Comparison of ENCODE assay signal across 22 mouse cellular contexts in genomic region chrX:13500284-13500683, GRCm38 (mm10). TPM values are rescaled to one million over a fixed set of nuclear protein-coding genes. Genes with fewer than 3 reads are reported as not detected.
"Had no signal": no experiment of that assay in that cellular context is flagged by ENCODE, and none has a peak within 500 bp of the region (broad histone marks: within the 10 kb centered on the region; RNA-seq: fewer than 3 reads in every experiment).

No protein-coding gene starts in this region.

- H3K27me3 ChIP-seq: liver, embryonic 15.5 days; lung, embryonic 15.5 days; neural tube, embryonic 12.5 days had no signal

- ATAC-seq: liver, postnatal 0 days; lung, postnatal 0 days; midbrain, embryonic 16.5 days had no signal

- H3K9ac ChIP-seq: liver, embryonic 15.5 days; liver, postnatal 0 days; lung, embryonic 15.5 days; midbrain, embryonic 12.5 days; neural tube, embryonic 12.5 days had no signal

- H3K4me2 ChIP-seq: liver, embryonic 15.5 days; lung, embryonic 15.5 days; midbrain, embryonic 12.5 days; neural tube, embryonic 12.5 days had no signal

- H3K9me3 ChIP-seq: liver, embryonic 15.5 days; lung, embryonic 15.5 days; midbrain, embryonic 10.5 days; midbrain, embryonic 12.5 days; neural tube, embryonic 12.5 days had no signal

- H3K27ac ChIP-seq: liver, embryonic 15.5 days; lung, embryonic 15.5 days; macrophage; midbrain, embryonic 10.5 days; midbrain, embryonic 12.5 days; neural tube, embryonic 12.5 days had no signal

- DNase-seq: liver, postnatal 0 days; lung, adult 2 months; lung, postnatal 14 days; lung, postnatal 36 days; midbrain, embryonic 14.5 days; right cerebral cortex, postnatal 25 days; right cerebral cortex, postnatal 4 days; spleen, adult 18-20 months; thymus, adult 18-20 months; thymus, postnatal 25 days; thymus, postnatal 4 days had no signal

- H3K4me3 ChIP-seq: liver, embryonic 15.5 days; lung, embryonic 15.5 days; midbrain, embryonic 10.5 days; midbrain, embryonic 12.5 days; neural tube, embryonic 12.5 days had no signal

- H3K36me3 ChIP-seq: liver, embryonic 15.5 days; lung, embryonic 15.5 days; midbrain, embryonic 10.5 days; midbrain, embryonic 12.5 days; neural tube, embryonic 12.5 days had no signal

- H3K4me1 ChIP-seq: lung, embryonic 15.5 days; midbrain, embryonic 10.5 days; midbrain, embryonic 12.5 days; neural tube, embryonic 12.5 days had no signal

RNA-seq across cellular contexts. Expression of gene Nyx, which starts 34.4 kb away (rescaled TPM):
- total RNA-seq: megakaryocyte, adult 5-6 weeks; megakaryocyte-erythroid progenitor cell, adult 5-6 weeks had no signal
- polyA plus RNA-seq: liver, embryonic 15.5 days; macrophage; stomach, embryonic 14.5 days had no signal
